Mouse (Mus musculus): ENCODE results near the gene Gm13212. TPM values are rescaled to one million over a fixed set of nuclear protein-coding genes. Genes with fewer than 3 reads are reported as not detected.
"Not testable (repeated sequence)": the region's sequence is repeated elsewhere in the genome, so short reads cannot be mapped to it uniquely, and the experiment has no call there.

Gm13212 gene
- polyA plus RNA-seq (2015; fragmentation: Nextera tagmentation; extraction: Ambion mirVana) = 2.8 and 3.5 TPM in 2 replicates

DNA sequence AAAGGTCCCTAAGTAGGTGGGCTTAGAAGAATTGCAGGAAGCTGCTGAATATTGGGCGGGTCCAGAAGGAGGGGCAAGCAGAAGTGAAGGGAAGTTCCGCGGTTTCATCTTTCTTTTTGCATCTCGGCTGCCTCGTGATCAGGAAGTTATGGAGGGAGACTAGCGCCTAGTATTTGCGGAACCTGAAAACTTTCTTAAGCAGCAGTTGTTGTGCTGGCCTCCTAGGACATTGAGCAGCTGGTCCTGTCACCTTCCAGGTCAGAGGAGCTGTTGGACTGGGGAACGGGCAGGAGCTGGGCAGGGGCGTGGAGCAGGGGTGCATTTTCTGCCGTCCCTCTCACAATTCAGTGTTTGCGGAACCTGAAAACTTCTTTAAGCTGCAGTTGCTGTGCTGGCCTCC is at the start of gene Gm13212:
Gene Gm13212, plus strand, starts transcription at position 89 of the 400 bp plus-strand sequence.
- not testable (repeated sequence) for H3K27me3 ChIP-seq (replicated peaks); H3K9me3 ChIP-seq; H3K4me1 ChIP-seq; ATAC-seq (ENCODE audit: extremely low read depth, insufficient number of reproducible peaks, low FRiP score, low TSS enrichment); H3K27ac ChIP-seq (replicated peaks); H3K36me3 ChIP-seq
- peak within 1 kb of the TSS; percentile 64 for H3K4me2 ChIP-seq
- 13% methylated on average over 11 of the region's 11 CpGs for WGBS
- peak within 1 kb of the TSS; percentile 72 for H3K9ac ChIP-seq
- H3K4me3 ChIP-seq = peak within 1 kb of the TSS; percentile 52

DNA sequence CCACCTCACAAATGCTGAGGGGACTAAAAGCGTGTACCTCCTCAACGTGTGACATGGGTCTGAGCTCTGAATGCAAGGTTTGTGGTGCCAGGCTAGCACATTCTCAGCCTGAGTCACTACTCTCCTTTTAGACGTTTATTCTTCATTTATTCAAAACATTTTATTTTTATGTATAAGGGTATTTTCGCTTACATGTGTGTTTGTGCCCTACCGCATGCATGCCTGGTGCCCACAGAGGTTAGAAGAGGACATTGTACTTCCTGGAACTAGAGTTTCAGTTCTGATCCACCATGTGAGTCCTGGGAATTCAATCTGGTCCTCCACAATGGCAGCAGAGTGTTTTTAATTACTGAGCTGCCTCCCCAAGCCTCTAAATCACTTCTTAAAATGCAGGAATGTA is 41.1 kb upstream of the Gm13212 start:
- 71% methylated on average over 5 of the region's 5 CpGs for WGBS
- H3K27me3 ChIP-seq (replicated peaks); ATAC-seq (ENCODE audit: extremely low read depth, insufficient number of reproducible peaks, low FRiP score, low TSS enrichment); H3K9ac ChIP-seq; H3K4me3 ChIP-seq; H3K4me1 ChIP-seq; H3K4me2 ChIP-seq; H3K27ac ChIP-seq (replicated peaks); H3K36me3 ChIP-seq: not testable (repeated sequence)
- H3K9me3 ChIP-seq = peaks cover 44% of the 10 kb centered on the region

DNA sequence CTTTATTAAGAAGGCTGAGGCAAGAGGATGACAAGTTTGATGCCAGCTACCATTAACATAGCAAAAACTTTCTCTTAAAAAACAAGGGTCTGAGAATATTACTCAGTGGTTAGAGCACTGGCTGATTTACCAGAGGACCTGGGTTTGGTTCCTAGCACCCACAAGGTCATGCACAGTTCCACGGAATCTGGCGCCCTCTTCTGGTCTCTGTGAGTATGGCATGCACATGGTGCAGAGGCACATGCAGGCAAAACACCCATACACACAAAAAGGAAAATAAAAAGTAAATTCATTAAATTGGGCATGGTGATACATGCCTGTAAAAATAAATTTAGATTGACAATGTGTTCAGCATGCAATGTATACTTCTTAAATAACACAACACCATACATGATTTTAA is 39.9 kb upstream of the Gm13212 start:
- not testable (repeated sequence) for H3K9ac ChIP-seq; H3K4me1 ChIP-seq; H3K36me3 ChIP-seq; H3K4me3 ChIP-seq; H3K27me3 ChIP-seq (replicated peaks); H3K27ac ChIP-seq (replicated peaks); ATAC-seq (ENCODE audit: extremely low read depth, insufficient number of reproducible peaks, low FRiP score, low TSS enrichment); H3K4me2 ChIP-seq
- 13% methylated on average over 2 of the region's 2 CpGs for WGBS
- H3K9me3 ChIP-seq = peaks cover 45% of the 10 kb centered on the region

DNA sequence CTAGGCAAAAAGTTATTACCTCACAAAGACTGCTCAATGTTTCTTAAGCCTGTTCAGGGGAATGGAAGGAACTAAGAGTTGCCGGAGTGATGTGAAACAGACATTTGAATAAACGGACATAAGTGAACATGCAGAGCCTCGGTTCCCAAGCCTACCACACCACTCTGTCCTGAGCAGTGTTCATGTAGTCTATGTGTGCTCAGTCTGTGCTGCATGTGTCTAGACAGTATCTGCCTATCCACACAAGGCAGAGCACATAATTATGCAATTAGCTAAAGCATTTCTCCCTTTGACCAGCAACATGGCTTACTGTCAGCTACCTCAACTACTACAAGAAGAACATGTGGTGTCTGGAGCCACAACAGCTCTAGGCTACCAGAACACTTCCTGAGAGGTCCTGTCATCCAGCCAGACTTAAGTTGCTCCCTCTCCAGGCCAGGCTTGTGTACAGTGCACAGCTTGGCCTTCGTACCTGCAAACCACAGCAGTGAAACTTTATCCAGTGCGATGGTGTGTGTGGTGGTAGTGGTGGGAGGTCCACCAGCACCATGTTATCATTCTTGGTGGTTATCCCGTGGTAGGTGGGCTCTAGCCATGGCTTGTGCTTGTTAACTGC is 39.1 kb upstream of the Gm13212 start:
- 62% methylated on average over 6 of the region's 6 CpGs for WGBS

DNA sequence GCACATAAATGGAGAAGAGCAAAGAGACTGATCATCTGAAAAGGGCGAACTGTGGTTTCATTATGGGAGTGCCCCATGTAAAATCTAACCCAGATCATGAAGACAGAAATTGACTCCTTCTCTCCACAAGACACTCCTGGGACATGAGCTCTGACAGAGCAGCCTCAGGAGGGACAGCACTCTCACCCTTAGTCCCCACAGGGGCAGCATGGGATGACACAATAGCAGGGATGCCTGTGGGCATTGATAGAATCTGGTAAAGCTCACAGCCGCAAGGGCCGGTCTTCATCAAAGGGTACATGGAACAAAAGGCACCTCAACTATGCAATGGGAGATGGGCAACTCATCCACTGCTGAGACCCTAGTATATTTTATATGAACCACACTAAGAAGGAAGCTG is 38.5 kb upstream of the Gm13212 start:
- H3K27ac ChIP-seq (replicated peaks); H3K4me2 ChIP-seq; H3K4me1 ChIP-seq; H3K36me3 ChIP-seq; ATAC-seq (ENCODE audit: extremely low read depth, insufficient number of reproducible peaks, low FRiP score, low TSS enrichment); H3K9ac ChIP-seq; H3K4me3 ChIP-seq; H3K27me3 ChIP-seq (replicated peaks): not testable (repeated sequence)
- peaks cover 35% of the 10 kb centered on the region for H3K9me3 ChIP-seq
- WGBS = 87% methylated on average over 3 of the region's 3 CpGs

More for the DNA sequence above, 39.1 kb upstream of the Gm13212 start:
- not testable (repeated sequence) for H3K27me3 ChIP-seq (replicated peaks); H3K9ac ChIP-seq; H3K4me2 ChIP-seq; H3K4me1 ChIP-seq; H3K36me3 ChIP-seq; H3K4me3 ChIP-seq; H3K27ac ChIP-seq (replicated peaks); ATAC-seq (ENCODE audit: extremely low read depth, insufficient number of reproducible peaks, low FRiP score, low TSS enrichment)
- H3K9me3 ChIP-seq = peaks cover 38% of the 10 kb centered on the region

DNA sequence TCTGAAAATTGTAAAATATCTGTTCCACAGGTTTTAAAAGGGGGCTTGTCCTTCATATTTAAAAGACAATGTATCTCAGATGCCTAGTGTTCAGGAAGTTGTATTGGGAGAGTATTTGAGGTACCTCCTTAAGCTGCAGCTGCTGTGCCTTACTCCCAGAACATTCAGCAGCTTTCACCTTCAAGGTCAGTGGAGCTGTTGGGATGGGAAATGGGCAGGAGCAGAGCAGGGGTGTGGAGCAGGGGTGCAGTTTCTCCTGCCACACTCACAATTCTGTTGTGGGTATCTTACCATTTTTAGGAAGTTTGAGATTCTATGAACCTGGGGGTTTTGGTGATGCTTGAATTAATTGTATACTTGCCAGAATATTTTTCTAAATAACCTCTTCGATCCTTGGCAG is 28.3 kb upstream of the Gm13212 start:
- no peak for ATAC-seq (ENCODE audit: extremely low read depth, insufficient number of reproducible peaks, low FRiP score, low TSS enrichment)
- H3K36me3 ChIP-seq = no peaks in the 10 kb centered on the region
- WGBS = 78% methylated on average over 1 of the region's 1 CpGs
- H3K4me3 ChIP-seq = no peak overlapping the region
- H3K4me2 ChIP-seq = no peak overlapping the region
- H3K9me3 ChIP-seq = peaks cover 44% of the 10 kb centered on the region
- H3K4me1 ChIP-seq = no peaks in the 10 kb centered on the region
- H3K27ac ChIP-seq (replicated peaks) = no peak overlapping the region
- no peaks in the 10 kb centered on the region for H3K27me3 ChIP-seq (replicated peaks)
- no peak overlapping the region for H3K9ac ChIP-seq

DNA sequence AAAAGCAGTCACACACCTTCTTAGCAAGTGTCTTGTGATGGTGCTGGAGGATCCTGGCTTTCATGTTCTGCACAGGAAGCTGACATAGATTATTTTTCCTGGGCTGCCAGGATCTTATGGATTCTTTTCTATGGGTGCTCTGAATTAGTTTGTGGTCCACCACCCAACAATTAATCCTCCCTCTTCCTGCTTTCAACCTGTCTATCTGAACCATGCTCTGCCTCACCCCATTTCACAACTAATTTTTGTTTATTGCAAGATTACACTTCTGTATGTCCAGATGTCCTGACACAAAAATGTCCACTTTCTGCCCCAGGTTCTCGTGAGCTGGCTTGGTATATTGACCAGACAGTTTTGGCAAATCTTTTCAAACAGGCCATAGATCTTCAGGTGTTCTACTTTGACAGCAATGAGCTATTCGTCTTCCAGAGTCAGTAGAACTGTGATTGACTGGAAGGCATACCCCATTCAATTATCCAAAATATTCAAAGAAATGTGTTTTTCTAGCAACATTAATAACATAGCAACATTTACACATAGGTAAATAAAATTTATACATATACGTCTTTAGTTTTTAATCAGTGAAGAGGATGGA is 25.4 kb upstream of the Gm13212 start:
- Histone ChIP-seq H3K27me3 (replicated peaks) (no peaks in the 10 kb centered on the region), H3K4me3 (no peak overlapping the region), H3K4me1 (no peaks in the 10 kb centered on the region), H3K9ac (no peak overlapping the region), H3K36me3 (no peaks in the 10 kb centered on the region), H3K9me3 (peaks cover 46% of the 10 kb centered on the region), H3K4me2 (no peak overlapping the region), H3K27ac (replicated peaks) (no peak overlapping the region)
- 35% methylated on average over 3 of the region's 3 CpGs for WGBS
- no peak for ATAC-seq (ENCODE audit: extremely low read depth, insufficient number of reproducible peaks, low FRiP score, low TSS enrichment)

DNA sequence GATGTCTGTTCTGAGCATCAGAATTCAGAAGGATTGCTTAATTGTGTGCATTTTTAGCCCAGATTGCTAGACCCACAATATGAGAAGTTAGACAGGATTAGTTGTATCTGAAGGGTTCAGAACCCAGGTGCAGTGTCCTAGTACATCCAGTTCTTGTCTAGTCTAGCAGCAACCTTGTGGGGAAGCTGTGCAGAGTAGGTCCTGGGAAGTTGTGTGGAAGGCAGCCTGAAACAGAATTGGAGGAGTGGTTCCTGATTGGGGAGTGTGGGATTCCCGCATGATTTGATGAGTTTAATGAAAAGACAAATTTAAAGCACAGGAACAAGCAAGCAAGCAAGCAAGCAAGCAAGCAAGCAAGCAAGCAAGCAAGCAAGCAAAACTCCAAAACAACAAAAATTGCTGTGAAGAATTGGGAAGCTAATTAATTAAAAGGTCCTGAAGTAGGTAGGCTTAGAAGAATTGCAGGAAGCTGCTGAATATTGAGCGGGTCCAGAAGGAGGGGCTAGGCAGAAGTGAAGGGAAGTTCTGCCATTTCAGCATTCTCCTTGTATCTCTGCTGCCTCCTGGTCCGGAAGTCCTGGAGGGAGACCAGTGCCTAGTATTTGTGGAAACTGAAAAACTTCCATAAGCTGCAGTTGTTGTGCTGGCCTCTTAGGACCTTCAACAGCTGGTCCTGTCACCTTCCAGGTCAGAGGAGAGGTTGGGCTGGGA is 20.7 kb upstream of the Gm13212 start:
- Histone ChIP-seq H3K4me2 (no peak overlapping the region), H3K27me3 (replicated peaks) (no peaks in the 10 kb centered on the region), H3K36me3 (no peaks in the 10 kb centered on the region), H3K27ac (replicated peaks) (no peak overlapping the region), H3K4me3 (no peak overlapping the region), H3K9ac (no peak overlapping the region), H3K4me1 (no peaks in the 10 kb centered on the region), H3K9me3 (peaks cover 51% of the 10 kb centered on the region)
- no peak for ATAC-seq (ENCODE audit: extremely low read depth, insufficient number of reproducible peaks, low FRiP score, low TSS enrichment)
- WGBS = 56% methylated on average over 3 of the region's 3 CpGs

DNA sequence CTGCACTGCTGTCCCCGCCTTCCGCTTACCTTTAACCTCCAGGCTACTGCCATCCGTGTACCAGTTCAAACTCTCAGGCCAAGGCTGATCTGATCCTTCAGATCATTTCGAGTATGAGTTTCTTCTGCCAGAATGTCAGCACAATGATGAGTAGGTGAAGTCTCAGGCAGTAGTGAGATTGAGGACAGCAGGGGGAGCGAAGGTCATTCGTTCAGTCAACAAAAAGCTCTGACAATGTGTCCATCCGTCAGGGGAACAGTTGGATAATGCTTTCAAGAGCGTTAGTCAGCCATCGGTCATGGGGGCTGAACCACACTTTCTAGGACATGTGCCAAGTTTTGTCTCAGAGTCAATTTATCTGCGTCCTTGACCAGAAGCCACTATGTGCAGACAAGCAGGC is 14.5 kb upstream of the Gm13212 start:
- not testable (repeated sequence) for H3K4me1 ChIP-seq; ATAC-seq (ENCODE audit: extremely low read depth, insufficient number of reproducible peaks, low FRiP score, low TSS enrichment); H3K4me2 ChIP-seq; H3K27me3 ChIP-seq (replicated peaks); H3K4me3 ChIP-seq; H3K36me3 ChIP-seq; H3K9ac ChIP-seq; H3K27ac ChIP-seq (replicated peaks)
- WGBS = 64% methylated on average over 9 of the region's 10 CpGs
- peaks cover 28% of the 10 kb centered on the region for H3K9me3 ChIP-seq

DNA sequence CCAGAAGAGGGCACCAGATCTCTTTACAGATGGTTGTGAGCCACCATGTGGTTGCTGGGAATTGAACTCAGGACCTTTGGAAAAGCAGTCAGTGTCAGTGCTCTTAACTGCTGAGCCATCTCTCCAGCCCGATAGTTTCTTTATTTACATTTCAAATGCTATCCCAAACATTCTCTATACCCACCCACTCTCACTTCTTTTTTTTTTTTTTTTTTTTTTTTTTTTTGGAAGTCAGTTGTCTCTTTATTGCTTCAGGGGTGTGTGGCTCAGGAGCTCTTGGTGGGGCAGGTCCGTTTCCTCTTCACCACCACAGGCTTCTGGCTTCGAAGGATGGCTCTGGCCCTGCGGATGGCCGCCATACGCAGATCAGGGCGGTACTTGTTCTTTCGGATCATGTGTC is 8.3 kb upstream of the Gm13212 start:
- WGBS = 80% methylated on average over 8 of the region's 8 CpGs
- not testable (repeated sequence) for H3K36me3 ChIP-seq; H3K4me3 ChIP-seq; H3K27ac ChIP-seq (replicated peaks); H3K27me3 ChIP-seq (replicated peaks); H3K4me2 ChIP-seq; H3K4me1 ChIP-seq; ATAC-seq (ENCODE audit: extremely low read depth, insufficient number of reproducible peaks, low FRiP score, low TSS enrichment); H3K9ac ChIP-seq
- H3K9me3 ChIP-seq = peaks cover 21% of the 10 kb centered on the region

DNA sequence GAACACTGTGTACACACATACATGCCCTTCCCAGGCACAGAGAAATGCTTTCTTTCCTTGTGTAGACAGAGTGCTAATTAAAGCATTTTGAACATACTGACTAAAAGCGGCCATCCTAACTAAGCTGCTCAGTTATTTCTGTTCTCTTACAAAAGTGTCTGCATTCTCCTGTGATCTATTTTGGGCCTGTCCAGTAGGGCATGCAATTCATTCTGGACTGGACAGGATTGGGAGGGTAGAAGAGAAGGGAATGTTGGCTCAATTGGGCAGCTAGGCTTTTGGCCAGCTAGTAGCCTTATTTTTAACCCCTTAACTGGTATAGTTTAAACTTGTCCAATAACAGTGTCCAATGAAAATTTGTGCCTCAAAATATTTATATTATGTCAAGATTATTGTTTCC is 4.6 kb upstream of the Gm13212 start:
- H3K4me2 ChIP-seq; H3K36me3 ChIP-seq; H3K27me3 ChIP-seq (replicated peaks); H3K4me1 ChIP-seq; ATAC-seq (ENCODE audit: extremely low read depth, insufficient number of reproducible peaks, low FRiP score, low TSS enrichment); H3K27ac ChIP-seq (replicated peaks); H3K4me3 ChIP-seq; H3K9ac ChIP-seq: not testable (repeated sequence)
- peaks cover 12% of the 10 kb centered on the region for H3K9me3 ChIP-seq
- WGBS = 77% methylated on average over 1 of the region's 1 CpGs

DNA sequence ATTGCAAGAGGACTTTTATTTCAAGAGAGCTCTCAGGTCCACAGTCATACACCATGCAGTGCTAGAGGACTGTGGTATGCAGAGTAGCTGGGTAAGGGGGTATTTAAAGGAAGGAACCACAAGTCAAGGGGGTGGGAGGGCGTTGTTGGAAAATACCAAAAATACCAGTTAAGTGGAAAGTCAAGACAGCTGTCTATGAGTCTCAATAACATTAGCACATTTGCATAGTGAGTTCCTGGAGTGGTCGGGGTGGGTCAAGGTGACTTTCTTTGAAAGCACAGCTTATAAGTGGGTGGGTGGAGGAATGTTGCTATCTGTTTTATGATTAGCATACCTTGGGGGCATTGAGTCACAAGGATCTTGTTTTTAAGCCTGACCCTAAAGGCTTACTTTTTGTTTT is 1.1 kb downstream of the Gm13212 start:
- H3K4me1 ChIP-seq; H3K27ac ChIP-seq (replicated peaks); H3K36me3 ChIP-seq; H3K9me3 ChIP-seq; ATAC-seq (ENCODE audit: extremely low read depth, insufficient number of reproducible peaks, low FRiP score, low TSS enrichment); H3K27me3 ChIP-seq (replicated peaks); H3K9ac ChIP-seq: not testable (repeated sequence)
- Histone ChIP-seq H3K4me2 (peak overlapping the region; percentile 64), H3K4me3 (peak overlapping the region; percentile 52; the same call in 1 of the 2 replicates)
- 64% methylated on average over 2 of the region's 2 CpGs for WGBS
